Mouse (Mus musculus) spleen, postnatal 14 days (tissue): ENCODE measurements around the gene Gm43738.

ENCODE experiments used
- DNase-seq, 2 experiments: peaks; one replicate each; pipeline ENCODE4 v3.0.0; 2021 to 2022; ENCODE audit warnings: low spot score in 2 of 2

The Gm43738 gene

GRCm38 (mm10) chr3:89043359-89043758, 57.5 kb downstream of the Gm43738 start:
- no peak for DNase-seq
